Mouse (Mus musculus) liver, postnatal 0 days (tissue): ENCODE measurements at regions not wholly inside any gene's neighbourhood (a gene's known extent, or its start where the extent isn't known, plus 50 kb on each side); places are given as distances from the start of the nearest gene placed in this dataset.

ENCODE experiments used
- CTCF ChIP-seq: sonication (generic); IDR thresholded peaks from 2 replicates; pipeline ENCODE4 v1.5.1; 2016; ENCODE audit warnings: antibody characterized with exemption, low read depth
- EP300 ChIP-seq: IDR thresholded peaks from 2 replicates; pipeline ENCODE4 v1.6.1; 2016; ENCODE audit warnings: antibody characterized with exemption, low read depth, mild to moderate bottlenecking

DNA sequence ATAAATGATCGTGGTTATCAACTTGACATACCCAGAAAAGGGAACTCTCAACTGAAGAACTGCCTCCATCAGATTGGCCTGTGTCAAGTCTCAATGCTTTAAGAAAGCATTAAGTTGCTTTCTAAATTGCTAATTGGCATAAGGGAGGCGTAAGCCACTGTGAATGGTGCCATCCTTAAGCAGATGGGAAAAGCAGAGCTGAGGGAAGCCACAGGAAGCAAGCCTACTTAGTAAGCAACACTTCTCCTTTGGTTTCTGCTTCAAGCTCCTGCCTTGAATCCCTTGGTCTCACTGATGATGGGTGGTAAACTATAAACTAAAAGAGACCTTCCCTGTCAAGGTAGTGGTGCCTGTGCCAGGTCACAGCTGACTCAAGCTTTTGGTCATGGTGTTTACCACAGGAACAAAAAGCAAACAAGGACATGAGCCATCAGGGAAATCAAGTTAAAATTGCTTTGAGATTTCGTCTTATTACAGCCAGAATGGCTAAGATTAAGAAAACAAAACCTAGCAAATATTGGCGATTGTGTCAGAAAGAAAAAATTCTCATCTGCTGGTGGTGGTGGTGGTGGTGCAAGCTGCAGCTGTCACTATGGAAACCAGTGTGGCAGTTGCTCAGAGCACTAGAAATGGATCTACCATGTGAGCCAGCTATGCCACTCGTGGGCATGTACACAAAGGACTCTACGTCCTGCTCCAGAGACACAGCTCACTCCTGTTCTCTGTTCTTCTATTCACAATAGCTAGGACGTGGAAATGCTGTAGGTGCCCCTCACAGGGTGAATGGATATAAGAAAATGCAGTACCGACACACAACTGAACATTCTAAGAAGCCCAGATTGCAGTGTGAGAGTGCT, 217.9 kb downstream of the Gm12728 start:
- TF ChIP-seq CTCF (no peak), EP300 (no peak)
